Mouse (Mus musculus) heart, postnatal 0 days (tissue): ENCODE measurements at regions not wholly inside any gene's neighbourhood (a gene's known extent, or its start where the extent isn't known, plus 50 kb on each side); places are given as distances from the start of the nearest gene placed in this dataset.

Experiments used
- ATAC-seq: fragments of 200-750 bp; cut with Nextera tagmentation; 2 replicates; pipeline ENCODE4 v1.8.0; 2017; ENCODE audit warnings: low read depth, moderate number of reproducible peaks, moderate library complexity; ENCODE audit not compliant: insufficient read depth
- DNase-seq: peaks from one replicate; pipeline ENCODE4 v3.0.0-alpha.2; 2016; ENCODE audit warnings: low spot score
- H3K27ac ChIP-seq: fragments of 300-500 bp; sonication (generic); 2 replicates; pipeline ENCODE4 v1.5.1; 2014; ENCODE audit warnings: low read depth, mild to moderate bottlenecking
- H3K27me3 ChIP-seq: fragments of 300-500 bp; sonication (generic); 2 replicates; pipeline ENCODE4 v1.6.1; 2014; ENCODE audit warnings: low read length, mixed read lengths; ENCODE audit not compliant: control insufficient read depth, insufficient read depth
- H3K36me3 ChIP-seq: fragments of 300-500 bp; sonication (generic); replicated peaks from 2 replicates; pipeline ENCODE4 v1.6.1; 2014; ENCODE audit warnings: low read length, mixed read lengths; ENCODE audit not compliant: control insufficient read depth, insufficient read depth
- H3K4me1 ChIP-seq: fragments of 300-500 bp; sonication (generic); 2 replicates; pipeline ENCODE4 v1.6.1; 2014; ENCODE audit warnings: antibody characterized with exemption; ENCODE audit not compliant: control insufficient read depth, insufficient read depth
- H3K4me2 ChIP-seq: fragments of 300-500 bp; sonication (generic); 2 replicates; pipeline ENCODE4 v1.6.1; 2014; ENCODE audit warnings: low read depth, mild to moderate bottlenecking, low read length, moderate library complexity
- H3K4me3 ChIP-seq: fragments of 300-500 bp; sonication (generic); 2 replicates; pipeline ENCODE4 v1.5.1; 2014; ENCODE audit warnings: low read depth, low read length
- H3K9ac ChIP-seq: fragments of 300-500 bp; sonication (generic); replicated peaks from 2 replicates; pipeline ENCODE4 v1.6.1; 2014; ENCODE audit warnings: low read depth, low read length, mixed read lengths
- H3K9me3 ChIP-seq: fragments of 300-500 bp; sonication (generic); replicated peaks from 2 replicates; pipeline ENCODE4 v1.6.1; 2016; ENCODE audit warnings: low read length; ENCODE audit not compliant: control insufficient read depth
- CTCF ChIP-seq: IDR thresholded peaks from 2 replicates; pipeline ENCODE4 v1.5.1; 2016; ENCODE audit warnings: antibody characterized with exemption, control low read depth, low read depth
- EP300 ChIP-seq: IDR thresholded peaks from 2 replicates; pipeline ENCODE4 v1.6.1; 2016; ENCODE audit warnings: antibody characterized with exemption, low read depth
- WGBS: fragments of 180-500 bp; shearing (Covaris S2); extraction: QIAGEN DNeasy Blood & Tissue Kit; methylation state at CpG from one replicate; pipeline ENCODE4 v1.1.7; 2014; 5-methylcytosine and 5-hydroxymethylcytosine counted together

DNA sequence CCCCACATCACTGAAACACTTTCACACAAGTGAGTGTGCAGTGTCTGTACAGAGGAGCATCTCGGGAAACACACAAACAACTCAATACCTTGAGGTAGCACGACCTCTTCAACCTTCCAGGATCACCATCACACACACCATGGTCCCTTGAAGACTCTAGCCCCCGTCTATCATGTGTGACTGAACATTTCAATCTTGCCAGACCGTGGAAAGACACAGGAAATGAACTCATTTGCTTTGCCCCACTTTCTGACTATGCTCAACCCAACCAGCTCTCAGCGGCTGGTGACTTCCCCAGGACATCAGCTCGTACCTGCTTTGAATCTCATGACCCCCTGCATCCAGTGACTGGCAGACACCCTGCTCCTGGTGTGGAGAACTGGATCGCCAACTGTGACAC lies 219.6 kb downstream of the Bcl11b start:
- no peak for ATAC-seq
- 65% methylated on average over 7 of the region's 7 CpGs for WGBS
- TF ChIP-seq CTCF, result no peak
- TF ChIP-seq EP300, result no peak

DNA sequence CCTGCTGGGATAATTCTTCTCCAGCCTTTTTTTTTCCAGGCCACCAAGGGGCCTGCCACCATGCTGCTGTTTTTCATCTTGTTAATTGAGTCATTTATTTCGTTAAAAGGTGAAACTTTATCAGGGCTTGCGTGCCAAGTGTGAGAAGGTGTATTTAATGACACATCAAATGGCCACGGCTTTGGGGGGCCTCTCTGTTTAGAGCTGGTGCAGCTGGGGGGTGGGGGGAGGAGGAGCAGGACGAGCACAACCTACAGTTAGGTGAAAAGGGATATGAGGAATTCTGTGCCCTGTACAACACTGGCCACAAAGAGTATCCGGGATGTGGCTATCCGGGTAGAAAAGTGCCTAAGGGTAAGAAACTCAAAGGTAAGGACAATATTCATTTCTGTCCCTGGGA lies 213.6 kb downstream of the Bcl11b start:
- Histone ChIP-seq H3K4me2 (no peak overlapping the region), H3K9me3 (no peaks in the 10 kb centered on the region), H3K9ac (no peak overlapping the region), H3K36me3 (no peaks in the 10 kb centered on the region), H3K27me3 (no peaks in the 10 kb centered on the region), H3K4me3 (no peak overlapping the region), H3K27ac (no peak overlapping the region), H3K4me1 (no peaks in the 10 kb centered on the region)
- no peak for TF ChIP-seq CTCF
- TF ChIP-seq EP300, result no peak
- no peak for ATAC-seq
- 43% methylated on average over 6 of the region's 6 CpGs for WGBS
- no peak for DNase-seq

More for the DNA sequence above, 219.6 kb downstream of the Bcl11b start:
- Histone ChIP-seq H3K36me3 (no peaks in the 10 kb centered on the region), H3K9ac (no peak overlapping the region), H3K27me3 (no peaks in the 10 kb centered on the region), H3K4me1 (no peaks in the 10 kb centered on the region), H3K4me3 (no peak overlapping the region), H3K4me2 (no peak overlapping the region), H3K9me3 (no peaks in the 10 kb centered on the region), H3K27ac (no peak overlapping the region)
- DNase-seq, result no peak

DNA sequence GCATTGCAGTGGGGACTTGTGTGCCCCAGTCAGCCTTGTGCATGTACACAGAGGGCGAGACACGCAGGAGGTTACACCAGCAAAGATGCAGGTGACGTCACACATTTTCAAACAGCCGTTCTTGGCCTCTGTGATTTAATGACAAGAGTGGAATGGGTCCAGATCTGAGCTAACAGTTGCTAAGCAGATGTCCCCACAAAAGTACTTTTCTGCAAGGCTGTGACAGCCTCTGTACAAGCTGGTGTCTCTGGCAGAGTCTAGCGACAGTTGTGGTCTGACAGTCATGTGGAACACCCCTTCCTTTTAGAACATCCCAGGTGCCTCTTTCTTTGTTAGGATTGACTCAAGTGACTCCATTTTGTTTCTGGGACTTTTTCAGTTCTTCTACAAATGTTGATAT lies 203.1 kb downstream of the Bcl11b start:
- TF ChIP-seq EP300, result no peak
- TF ChIP-seq CTCF, result no peak
- no peak for ATAC-seq

DNA sequence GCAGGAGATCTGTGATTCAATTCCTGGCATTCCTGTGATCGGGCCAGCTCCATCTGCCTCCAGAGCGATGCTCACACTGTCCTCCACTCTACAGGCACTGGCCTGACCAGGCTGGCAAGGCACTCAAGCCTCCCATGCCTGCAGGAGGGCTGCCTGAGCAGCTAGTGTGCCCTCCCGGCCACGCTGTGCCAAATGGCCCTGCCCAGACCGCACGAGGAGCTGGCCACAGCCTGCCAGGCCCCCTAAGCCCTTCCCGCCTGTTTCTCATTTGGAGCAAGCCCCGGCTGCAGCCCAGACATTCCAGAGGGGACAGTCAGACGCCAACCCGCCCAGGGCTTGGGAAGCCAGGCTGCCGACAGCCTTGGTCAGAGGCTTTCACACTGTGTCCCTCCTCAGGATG lies 195.8 kb downstream of the Bcl11b start:
- H3K4me3 ChIP-seq, result no peak overlapping the region
- no peak overlapping the region for H3K9ac ChIP-seq
- H3K36me3 ChIP-seq, result no peaks in the 10 kb centered on the region
- H3K27ac ChIP-seq, result no peak overlapping the region
- H3K4me1 ChIP-seq, result no peaks in the 10 kb centered on the region
- no peak overlapping the region for H3K4me2 ChIP-seq
- H3K9me3 ChIP-seq, result no peaks in the 10 kb centered on the region
- TF ChIP-seq EP300 (no peak), CTCF (no peak)
- H3K27me3 ChIP-seq, result peaks cover 10% of the 10 kb centered on the region; the same call in 1 of the 2 replicates
- ATAC-seq, result no peak
- WGBS, result 3% methylated on average over 11 of the region's 11 CpGs
- DNase-seq, result no peak

More for the DNA sequence above, 203.1 kb downstream of the Bcl11b start:
- H3K27ac ChIP-seq, result no peak overlapping the region
- WGBS, result 82% methylated on average over 5 of the region's 5 CpGs
- no peaks in the 10 kb centered on the region for H3K9me3 ChIP-seq
- H3K4me2 ChIP-seq, result no peak overlapping the region
- no peaks in the 10 kb centered on the region for H3K36me3 ChIP-seq
- H3K27me3 ChIP-seq, result no peaks in the 10 kb centered on the region
- H3K4me3 ChIP-seq, result no peak overlapping the region
- H3K4me1 ChIP-seq, result no peaks in the 10 kb centered on the region
- H3K9ac ChIP-seq, result no peak overlapping the region
- DNase-seq, result no peak

DNA sequence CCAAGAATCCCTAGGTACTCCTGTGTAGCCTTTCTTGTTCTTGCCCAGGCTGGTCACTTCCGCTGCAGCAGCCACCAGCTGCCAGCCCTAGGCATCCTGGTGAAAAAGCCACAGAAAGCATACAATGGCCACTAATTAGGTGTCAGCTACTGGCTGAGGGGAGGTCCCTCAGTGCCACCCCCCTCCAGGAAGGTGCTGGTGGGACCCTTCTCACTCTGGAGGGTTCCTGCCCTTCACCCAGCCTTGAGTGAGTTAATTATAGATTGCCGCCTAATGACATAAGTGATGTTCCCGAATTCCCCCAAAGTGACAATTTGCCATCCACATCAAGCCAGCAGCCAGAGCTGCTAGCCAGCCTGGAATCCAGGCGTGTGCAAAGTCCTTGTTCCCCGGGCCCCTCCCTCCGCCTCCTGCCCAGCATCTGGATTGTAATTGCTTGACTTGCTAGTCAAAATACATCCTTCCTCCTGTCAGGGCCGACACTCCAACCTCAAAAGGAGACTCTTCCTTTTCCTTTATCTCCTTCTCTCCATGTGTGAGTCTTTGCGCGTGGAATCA lies 195.2 kb downstream of the Bcl11b start:
- no peak overlapping the region for H3K9ac ChIP-seq
- H3K4me2 ChIP-seq, result no peak overlapping the region
- WGBS, result 50% methylated on average over 9 of the region's 9 CpGs
- no peak for TF ChIP-seq EP300
- no peak for TF ChIP-seq CTCF
- H3K27me3 ChIP-seq, result peaks cover 10% of the 10 kb centered on the region; the same call in 1 of the 2 replicates
- no peaks in the 10 kb centered on the region for H3K4me1 ChIP-seq
- no peaks in the 10 kb centered on the region for H3K36me3 ChIP-seq
- no peaks in the 10 kb centered on the region for H3K9me3 ChIP-seq
- ATAC-seq (no peak), DNase-seq (no peak)
- no peak overlapping the region for H3K27ac ChIP-seq
- H3K4me3 ChIP-seq, result no peak overlapping the region

DNA sequence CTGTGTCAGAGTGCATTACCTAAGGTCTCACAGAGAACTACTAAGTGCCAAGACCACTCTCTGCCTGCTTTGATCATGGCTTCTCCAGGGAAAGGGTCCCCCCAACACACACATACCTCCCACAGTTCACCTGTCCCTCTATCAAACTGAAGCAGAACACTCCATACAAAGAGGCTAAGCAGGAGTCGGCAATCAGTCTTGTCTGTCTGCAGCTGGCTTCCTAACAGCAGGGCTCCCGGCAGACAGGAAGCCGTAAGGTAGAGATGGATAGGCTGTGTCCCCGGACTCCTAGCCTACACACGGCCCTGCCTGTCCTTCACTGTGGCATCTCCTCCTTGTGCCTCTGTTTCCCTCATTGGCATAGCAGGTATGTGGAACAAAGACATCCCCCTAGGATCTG lies 192.2 kb downstream of the Bcl11b start:
- H3K4me2 ChIP-seq, result no peak overlapping the region
- TF ChIP-seq CTCF (no peak), EP300 (no peak)
- H3K9me3 ChIP-seq, result no peaks in the 10 kb centered on the region
- DNase-seq (no peak), ATAC-seq (no peak)
- no peaks in the 10 kb centered on the region for H3K36me3 ChIP-seq
- H3K4me1 ChIP-seq, result no peaks in the 10 kb centered on the region
- peaks cover 10% of the 10 kb centered on the region; the same call in 1 of the 2 replicates for H3K27me3 ChIP-seq
- H3K9ac ChIP-seq, result no peak overlapping the region
- H3K27ac ChIP-seq, result no peak overlapping the region
- WGBS, result 26% methylated on average over 5 of the region's 5 CpGs
- H3K4me3 ChIP-seq, result no peak overlapping the region
